Mouse (Mus musculus) T-helper 17 cell (primary cell): ENCODE measurements around the gene Plpp2.

Source experiments
- in situ Hi-C, 2 experiments: fragments of 300-600 bp; cut with MboI, MseI; formaldehyde crosslinking; loops; 1 replicate in 1 of 2; 2 replicates in 1 of 2; pipeline ENCODE4 v1.15.1; 2025; ENCODE audit warnings: high pct_unique_total_duplicates in 2 of 2

The Plpp2 gene

DNA sequence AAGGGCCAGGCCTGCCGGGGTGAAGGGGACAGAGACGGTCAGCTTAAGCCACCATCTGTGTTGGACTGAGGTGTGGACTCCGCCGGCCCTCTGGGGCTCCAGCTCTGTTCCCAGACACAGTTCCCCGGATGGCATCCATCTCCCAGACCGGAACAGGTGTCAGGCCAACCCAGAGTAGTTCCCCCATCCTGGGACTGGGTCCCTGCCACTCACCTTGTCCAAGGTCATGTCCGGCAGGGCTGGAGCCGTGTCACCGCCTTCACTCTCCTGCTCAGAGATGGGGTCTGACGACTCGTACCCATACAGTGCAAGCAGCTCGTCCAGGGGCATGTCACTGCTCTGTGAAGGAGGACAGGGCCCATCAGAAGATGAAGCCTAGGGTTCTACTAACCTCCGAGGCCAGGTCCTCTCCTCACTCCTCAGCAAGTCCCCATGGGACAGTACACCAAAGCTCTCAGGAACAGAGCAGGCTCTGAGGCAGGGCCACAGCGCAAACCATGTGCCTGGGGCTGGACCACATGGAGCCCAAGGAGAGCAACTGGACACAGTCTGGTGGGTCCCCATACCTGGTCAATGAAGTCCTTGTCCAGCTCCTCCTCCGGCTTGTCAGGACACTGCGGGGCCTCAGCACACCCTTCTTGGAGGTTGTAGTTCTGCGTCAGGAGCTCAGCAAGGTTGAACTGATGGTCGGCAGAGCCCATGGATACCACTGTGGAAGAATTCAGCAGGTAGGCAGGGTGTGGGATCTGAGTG, 15.6 kb upstream of the Plpp2 start:
- in situ Hi-C loops: no loop called here

DNA sequence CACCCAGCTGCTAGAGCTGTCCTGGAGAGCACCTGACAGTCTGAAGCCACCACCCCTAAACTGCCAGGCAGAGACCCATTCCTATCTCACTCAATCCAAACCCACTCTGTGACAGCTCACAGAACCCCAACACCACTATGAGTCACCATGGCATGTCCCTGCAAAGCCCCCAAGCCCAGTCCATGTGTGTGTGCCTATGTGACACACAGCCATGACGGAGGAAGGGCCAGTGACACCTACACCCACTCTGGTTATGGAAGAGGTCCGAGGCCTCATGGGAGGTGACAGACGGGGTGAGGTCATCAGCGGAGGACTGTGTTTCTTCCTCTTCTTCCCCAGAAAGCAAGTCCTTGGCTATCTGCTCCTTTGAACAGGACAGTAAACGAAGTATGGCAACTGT, 14.9 kb upstream of the Plpp2 start:
- in situ Hi-C loops: no loop called here

GRCm38 (mm10) chr10:79547148-79547675, 13.6 kb upstream of the Plpp2 start:
- in situ Hi-C loops: no loop called here

GRCm38 (mm10) chr10:79546483-79546882, 12.9 kb upstream of the Plpp2 start:
- in situ Hi-C loops: no loop called here

GRCm38 (mm10) chr10:79545891-79546290, 12.3 kb upstream of the Plpp2 start:
- in situ Hi-C loops: no loop called here

DNA sequence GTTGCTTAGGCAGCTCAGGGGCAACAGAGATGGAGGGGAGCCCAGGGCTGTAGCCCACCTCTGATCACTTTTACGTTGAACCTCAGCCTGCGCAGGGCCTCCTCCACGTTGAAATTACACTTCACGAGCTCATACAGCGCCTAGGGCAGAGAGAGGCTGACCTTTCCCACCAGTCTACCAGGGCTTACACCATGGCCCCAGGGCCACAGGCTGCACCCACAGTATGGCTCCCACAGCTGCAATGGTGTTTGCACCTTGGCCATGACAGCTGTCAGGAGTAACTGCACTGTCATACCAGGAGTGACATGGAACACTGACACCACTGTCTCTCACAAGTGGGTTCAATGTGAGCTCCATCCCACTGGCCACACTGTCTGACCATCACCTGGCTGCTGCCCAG, 11.0 kb upstream of the Plpp2 start:
- in situ Hi-C loops: no loop called here

DNA sequence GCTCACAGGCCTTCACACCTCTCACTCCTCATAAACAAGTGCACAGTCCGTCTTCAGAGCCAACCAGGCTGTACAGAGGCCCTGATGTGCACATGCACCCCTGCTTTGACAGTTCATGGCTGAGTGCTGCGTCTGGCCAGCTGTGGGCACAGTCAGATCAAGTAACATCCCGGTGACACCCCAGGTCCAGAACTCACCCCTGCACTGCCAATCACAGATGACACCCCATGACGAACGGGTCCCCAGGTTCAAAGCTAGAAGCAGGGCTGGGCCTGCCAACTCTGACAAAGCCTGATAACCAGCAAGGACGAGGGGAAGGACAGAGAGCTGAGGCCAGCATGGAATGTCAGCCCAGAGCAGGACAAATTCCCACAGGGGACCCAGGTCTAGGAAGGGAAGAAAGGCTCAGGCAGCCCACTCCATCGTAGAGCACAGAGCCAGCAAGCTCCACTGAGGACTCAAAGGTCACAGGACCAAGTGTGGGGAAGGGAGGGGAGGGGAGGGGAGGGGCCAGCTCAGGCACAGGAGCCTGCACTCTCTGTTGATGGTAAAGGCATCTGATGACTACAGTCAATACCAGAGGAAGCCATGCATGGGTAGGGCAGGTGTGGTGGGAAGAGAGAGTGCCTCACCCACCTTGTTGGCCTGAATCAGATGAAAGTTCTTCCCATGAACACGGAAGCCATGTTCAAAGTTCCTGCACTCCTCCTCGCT, 10.4 kb upstream of the Plpp2 start:
- in situ Hi-C loops: no loop called here

DNA sequence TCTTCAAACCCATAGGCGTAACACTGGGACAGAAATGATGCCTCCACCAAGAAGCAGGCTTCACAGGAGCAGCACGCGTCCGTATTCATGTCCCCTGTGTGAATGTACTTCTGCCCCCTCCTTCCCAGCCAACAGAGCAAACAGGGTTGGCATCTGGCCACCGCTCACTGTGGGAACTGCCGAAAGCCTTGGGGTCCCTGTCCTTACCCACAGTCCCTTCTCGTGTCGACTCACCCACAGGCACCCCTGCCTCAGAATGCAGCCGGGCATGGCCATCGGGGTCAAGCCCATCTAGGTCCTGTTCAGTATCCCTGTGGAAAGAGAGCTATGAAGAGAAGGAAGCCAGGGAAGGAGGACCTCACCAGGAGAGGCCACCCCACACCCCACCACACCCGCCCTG, 8.6 kb upstream of the Plpp2 start:
- in situ Hi-C loops: no loop called here

DNA sequence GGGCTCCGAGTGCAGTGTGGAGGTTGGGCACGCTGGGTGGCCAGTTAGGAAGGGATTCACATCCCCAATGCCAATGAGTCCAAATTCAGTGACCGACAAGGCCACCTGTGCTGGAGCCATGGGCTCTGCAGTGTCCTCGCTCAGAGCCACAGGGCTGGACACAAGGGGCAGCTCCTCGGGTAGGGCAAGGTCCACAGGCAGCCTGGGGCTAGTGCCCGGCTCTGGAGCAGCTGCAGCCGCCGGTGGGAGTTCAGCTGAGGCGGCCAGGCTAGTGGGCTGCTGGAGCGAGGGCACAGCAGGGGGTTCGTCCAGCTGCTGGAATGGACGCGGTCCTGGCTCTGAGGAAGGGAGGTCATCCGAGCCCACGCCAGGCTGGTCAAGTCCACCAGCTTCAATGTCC, 7.9 kb upstream of the Plpp2 start:
- in situ Hi-C loops: no loop called here

DNA sequence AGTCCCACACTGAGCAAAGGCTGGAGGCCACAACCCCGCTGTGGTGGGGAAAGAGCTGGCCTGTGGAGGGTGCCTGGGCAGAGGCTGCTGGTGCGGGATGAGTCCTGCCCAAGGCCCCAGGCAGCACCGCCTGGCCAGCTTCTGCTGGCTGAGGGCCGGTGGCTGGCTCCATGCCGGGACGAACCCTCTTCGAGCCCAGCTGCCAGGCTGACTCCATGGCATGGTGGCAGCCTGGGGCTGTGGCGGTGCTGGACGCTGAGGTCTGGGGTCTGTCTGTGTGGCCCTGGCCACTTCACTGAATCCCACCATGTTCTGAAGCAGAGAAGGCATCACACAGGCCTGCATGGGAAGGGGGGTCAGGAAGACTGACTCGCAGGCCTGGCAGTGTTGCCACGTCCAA, 7.2 kb upstream of the Plpp2 start:
- in situ Hi-C loops: no loop called here

GRCm38 (mm10) chr10:79539701-79540495, 6.3 kb upstream of the Plpp2 start:
- in situ Hi-C loops: no loop called here

DNA sequence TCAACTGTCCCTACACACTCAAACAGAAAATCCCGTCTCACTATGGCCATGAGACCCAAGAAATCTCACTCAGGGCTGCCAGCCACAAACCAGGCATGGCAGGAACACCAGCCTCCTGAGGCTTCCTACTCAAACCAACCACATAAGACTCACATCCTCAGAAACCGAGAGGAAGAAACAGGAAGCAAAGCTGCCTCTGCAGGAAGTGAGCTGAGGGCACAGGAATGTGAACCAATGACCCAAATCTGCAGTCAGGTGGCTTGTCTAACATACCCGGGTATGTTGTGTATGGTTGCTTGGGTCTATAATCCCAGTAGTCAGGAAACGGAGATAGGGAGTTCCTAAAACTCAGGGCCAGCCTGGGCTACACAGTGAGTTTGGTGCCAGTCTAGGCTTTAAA, 5.3 kb upstream of the Plpp2 start:
- in situ Hi-C loops: no loop called here

DNA sequence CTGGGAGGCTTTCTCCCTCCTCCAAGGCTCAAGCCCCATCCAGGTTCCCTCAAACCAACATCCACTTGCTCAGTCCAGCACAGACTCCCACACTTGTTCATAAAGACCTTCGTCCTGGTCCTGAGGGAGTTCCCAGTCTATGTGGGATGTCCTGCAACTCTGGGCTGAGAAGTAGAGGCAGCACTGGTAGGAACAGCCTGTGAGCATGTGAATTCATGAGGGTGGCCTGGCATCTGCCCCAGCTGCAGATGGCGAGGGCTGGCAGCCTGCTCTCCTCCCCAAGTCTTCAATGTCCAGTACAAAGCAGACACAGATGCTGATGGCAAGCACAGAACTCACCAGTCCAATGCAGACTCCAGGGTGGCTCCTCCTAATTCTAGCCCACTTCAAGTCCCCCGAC, 4.7 kb upstream of the Plpp2 start:
- in situ Hi-C loops: no loop called here

DNA sequence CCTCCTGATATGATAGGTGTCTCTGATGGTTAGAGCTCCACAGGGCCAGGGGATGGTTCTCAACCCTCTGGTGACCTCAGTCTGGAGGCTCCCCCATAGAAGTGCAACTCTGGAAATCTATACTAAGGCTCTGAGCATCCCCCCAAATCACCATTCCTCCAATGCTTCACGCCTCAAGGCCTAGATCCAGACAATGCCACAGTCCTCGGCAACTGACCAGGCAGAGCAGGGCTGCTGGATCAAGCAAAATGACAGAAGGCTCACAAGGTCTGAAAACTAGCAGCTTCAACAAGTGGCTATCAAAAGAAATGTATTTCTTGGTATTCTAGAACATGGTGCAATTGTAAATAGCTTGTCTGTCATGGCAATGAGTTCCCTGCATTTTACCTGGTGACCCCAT, 4.2 kb upstream of the Plpp2 start:
- in situ Hi-C loops: no loop called here

GRCm38 (mm10) chr10:79537271-79537670, 3.7 kb upstream of the Plpp2 start:
- in situ Hi-C loops: no loop called here

- in situ Hi-C loops: no loop called here
Observed at GRCm38 (mm10) chr10:79536461-79537080, 3.0 kb upstream of the Plpp2 start.

- in situ Hi-C loops: no loop called here
Observed at GRCm38 (mm10) chr10:79535431-79535830, 1.8 kb upstream of the Plpp2 start.

GRCm38 (mm10) chr10:79534426-79534825, 830 bp upstream of the Plpp2 start:
- in situ Hi-C loops: no loop called here

- in situ Hi-C loops: no loop called here
Observed at GRCm38 (mm10) chr10:79532678-79533077, 918 bp downstream of the Plpp2 start.

- in situ Hi-C loops: no loop called here
Observed at GRCm38 (mm10) chr10:79531593-79531992, 2.0 kb downstream of the Plpp2 start.

DNA sequence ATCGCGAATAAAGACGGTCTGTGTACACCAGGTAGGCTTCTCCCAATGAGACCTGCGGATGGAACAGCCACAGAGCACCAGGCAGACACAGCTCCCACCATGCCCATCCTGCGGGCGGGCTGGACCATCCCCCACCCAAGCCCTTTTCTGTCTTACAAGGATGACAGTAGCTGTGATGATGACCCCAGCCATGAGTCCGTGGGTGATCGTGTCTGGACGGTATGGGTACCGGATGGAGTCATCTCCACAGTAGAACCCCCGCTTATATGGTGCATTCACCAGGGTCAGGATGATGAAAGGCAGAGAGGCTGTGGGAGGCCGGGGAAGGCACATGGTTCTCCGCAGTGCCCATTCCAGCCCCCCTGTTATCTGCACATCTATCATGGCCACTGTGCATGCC, 2.9 kb downstream of the Plpp2 start:
- in situ Hi-C loops: no loop called here

DNA sequence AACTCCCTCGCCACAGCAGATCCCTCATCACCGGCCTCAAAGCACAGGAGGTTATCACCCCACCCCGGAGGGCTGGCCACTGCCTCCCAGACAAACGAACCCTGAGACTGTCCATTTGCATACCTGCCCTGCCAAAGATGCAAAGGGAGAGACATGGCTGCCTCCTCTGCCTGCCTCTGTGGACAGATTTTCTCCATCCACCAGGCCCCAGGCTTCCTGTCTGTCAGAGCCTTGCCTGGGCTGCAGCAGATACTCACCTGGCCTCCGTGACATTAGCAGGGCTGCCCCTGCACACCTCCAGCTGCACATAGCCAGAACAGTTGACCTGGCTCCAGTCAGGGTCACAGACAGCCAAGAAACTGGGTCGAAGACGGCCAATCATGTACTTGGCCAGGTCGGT, 3.4 kb downstream of the Plpp2 start:
- in situ Hi-C loops: no loop called here
